Mouse (Mus musculus): ENCODE data around the gene Nmrk2.
A peak's percentile ranks its signal among the peaks of the same experiment; 100 is the strongest.

Nmrk2 gene

DNA sequence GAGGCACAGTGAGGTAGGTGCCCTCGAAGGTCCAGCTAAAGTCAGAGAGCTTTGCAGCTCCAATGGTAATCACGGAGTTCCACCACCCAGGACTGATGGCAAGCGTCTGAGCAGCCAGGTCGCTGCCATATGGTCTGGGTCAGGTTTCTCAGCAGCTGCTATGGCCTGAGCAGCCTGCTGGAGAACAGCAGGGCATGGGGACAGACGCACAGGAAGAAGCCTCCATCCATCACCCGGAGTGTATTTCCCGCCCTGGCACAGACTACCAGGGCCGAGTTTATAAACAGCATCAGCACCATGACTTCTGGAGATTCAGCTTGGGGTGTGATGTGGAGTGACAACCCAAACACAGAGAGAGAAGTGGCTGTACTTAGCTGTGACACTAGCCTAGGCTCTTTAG is 36.7 kb downstream of the Nmrk2 start:
- DNase-seq (ENCODE audit: low spot score in 2 of 2), result no peak

DNA sequence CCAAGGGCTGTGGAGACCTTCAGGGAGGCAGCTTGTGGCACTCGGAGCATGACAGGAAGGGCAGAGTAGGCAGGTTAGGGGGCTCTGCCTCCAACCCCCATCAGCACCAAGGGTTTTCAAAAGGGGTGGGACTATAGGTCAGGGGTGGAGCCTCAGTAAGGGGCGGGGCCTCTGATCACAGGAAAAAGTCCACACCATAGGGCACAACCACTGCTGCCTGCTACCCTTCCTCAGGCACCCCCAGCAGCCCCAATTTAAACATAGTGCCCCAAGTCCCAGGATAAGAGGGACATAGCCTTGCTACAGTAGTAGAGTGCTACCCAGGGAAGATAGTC is 39.6 kb downstream of the Nmrk2 start:
- peak in 1 of 2 experiments; percentile 74 for DNase-seq (ENCODE audit: low spot score in 2 of 2)

DNA sequence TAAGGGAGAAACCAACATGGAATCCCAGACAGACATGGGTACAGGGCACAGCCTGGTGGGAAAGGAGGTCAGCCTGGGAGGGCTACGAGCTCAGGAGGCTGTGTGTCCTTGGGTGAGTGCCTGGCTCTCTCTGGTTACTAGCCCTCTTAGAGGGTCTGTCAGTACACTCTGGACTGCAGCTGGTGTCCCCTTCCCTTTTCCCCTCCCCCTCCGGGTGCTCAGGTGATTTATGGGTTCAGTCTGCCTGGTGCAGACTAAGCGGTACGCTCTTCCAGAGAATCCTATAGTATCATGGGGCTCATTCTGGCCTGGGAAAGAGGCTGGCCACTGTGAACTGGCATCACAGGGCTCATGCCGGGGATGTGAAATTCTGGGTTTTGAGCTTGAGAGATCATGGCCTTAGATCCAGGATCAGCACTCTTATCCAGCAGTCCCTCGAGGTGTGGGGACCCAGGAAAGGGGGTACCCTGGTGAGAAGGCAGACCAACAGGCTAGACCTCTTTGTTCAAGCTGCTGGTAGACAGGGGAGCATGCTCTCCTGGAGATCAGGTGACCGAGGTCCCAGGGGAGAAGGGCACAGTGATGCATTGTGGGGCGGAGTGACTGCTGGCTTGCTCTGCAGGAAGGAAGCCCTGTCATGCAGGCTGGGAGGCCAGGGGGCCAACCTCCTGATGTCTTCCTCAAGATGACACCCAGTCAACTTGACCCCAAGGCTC is 40.1 kb downstream of the Nmrk2 start:
- peak in 1 of 2 experiments; percentile 88 for DNase-seq (ENCODE audit: low spot score in 2 of 2)

DNA sequence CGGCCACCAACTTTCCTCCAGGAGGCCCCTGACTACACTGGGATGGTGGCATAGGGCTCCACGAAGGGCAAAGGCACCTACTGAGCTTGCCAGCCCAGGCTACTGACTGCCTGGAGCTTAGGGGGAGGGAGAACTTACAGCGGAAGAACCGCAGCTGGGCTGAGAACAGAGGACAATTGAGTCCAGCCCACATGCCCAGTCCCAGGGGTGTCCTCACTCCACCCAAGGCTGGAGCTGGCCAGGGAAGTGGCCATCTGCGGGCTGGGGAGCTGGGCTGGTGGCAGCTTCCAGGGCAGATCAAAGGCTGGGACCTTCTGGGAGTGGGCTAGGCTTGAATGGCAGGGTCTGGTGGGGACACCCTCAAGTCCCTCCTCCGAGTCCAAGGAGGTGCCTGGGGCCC is 47.1 kb downstream of the Nmrk2 start:
- DNase-seq (ENCODE audit: low spot score in 2 of 2), result no peak

DNA sequence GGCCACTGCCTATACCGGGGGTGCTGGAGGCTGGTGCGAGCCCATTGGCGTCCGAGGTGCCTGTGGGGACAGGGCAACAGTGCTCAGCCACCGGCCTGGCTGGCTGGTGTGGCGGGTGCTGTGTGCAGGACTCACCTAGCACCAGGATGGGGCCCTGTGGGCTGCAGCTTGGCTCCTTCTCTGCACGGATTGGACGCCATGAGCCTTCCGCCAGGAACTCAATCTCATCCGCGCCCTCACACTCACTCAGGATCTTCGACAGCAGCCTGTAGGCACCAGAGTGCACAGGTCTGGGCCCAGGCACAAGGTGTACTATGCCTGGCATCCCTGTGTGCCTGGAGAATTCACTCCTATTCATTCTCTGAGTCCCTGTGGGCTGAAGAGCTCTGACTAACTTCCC is 47.5 kb downstream of the Nmrk2 start:
- no peak for DNase-seq (ENCODE audit: low spot score in 2 of 2)

DNA sequence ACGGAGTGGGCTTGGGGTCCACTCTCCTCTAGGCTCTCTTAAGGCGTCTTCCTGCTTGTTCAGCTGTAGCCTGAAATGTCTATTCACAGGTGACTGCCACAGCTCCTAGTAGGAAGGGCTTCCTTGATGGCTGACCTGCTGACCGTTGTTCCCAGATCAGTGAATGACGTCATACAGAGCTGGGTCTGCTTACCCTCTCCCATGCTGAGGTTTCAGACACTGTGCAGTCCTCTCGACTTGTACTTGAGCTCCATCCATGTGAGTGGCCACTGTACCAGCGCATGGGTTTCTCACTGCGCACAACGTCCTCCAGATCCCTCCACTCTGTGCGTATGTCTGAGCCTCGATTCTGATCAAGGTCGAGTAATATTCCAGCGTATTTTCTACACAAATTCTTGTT is 49.2 kb downstream of the Nmrk2 start:
- DNase-seq (ENCODE audit: low spot score in 2 of 2), result no peak

DNA sequence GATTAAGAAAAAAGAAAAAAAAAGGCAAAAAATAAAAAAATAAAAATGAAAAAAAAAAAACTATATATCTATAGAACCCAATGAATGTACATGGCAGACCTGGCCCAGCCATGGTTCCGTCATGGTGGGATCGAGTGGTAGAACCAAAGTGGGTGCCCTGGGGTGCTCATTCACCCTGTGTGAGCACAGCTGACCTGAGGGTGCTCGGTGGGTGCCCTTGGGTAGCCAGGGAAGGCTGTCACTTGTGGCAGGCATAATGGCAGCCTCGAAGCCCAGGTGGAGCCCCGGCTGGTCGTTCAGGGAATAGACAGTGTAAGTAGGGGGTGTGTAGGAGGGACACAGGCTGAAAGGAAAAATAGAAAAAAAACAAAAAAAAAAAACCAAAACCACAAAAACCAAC is 50.6 kb downstream of the Nmrk2 start:
- no peak for DNase-seq (ENCODE audit: low spot score in 2 of 2)
